Mouse (Mus musculus) limb, embryonic 11.5 days (tissue): ENCODE measurements around the gene Gabpb2. TPM values are rescaled to one million over a fixed set of nuclear protein-coding genes. Genes with fewer than 3 reads are reported as not detected.
"Not testable (repeated sequence)": the region's sequence is repeated elsewhere in the genome, so short reads cannot be mapped to it uniquely, and the experiment has no call there.

Source experiments
- ATAC-seq: fragments of 200-750 bp; cut with Nextera tagmentation; 2 replicates; pipeline ENCODE4 v1.8.0; 2017; ENCODE audit warnings: low read depth; ENCODE audit not compliant: insufficient number of reproducible peaks, low FRiP score, low TSS enrichment
- DNase-seq: peaks from one replicate; pipeline ENCODE4 v3.0.0-alpha.2; 2015; ENCODE audit warnings: low spot score
- H3K27ac ChIP-seq: fragments of 300-500 bp; sonication (generic); replicated peaks from 2 replicates; pipeline ENCODE4 v1.5.1; 2014; ENCODE audit warnings: low read depth, mild to moderate bottlenecking, low read length
- H3K27me3 ChIP-seq: fragments of 300-500 bp; sonication (generic); 2 replicates; pipeline ENCODE4 v1.6.1; 2014; ENCODE audit warnings: mild to moderate bottlenecking, low read length, mixed read lengths; ENCODE audit not compliant: control insufficient read depth, insufficient read depth
- H3K36me3 ChIP-seq: fragments of 300-500 bp; sonication (generic); 2 replicates; pipeline ENCODE4 v1.6.1; 2014; ENCODE audit warnings: mild to moderate bottlenecking, low read length, moderate library complexity, mixed read lengths; ENCODE audit not compliant: control insufficient read depth, insufficient read depth
- H3K4me1 ChIP-seq: fragments of 300-500 bp; sonication (generic); 2 replicates; pipeline ENCODE4 v1.6.1; 2014; ENCODE audit warnings: low read length, mixed read lengths; ENCODE audit not compliant: control insufficient read depth, insufficient read depth
- H3K4me2 ChIP-seq: fragments of 300-500 bp; sonication (generic); 2 replicates; pipeline ENCODE4 v1.6.1; 2014; ENCODE audit warnings: low read depth, mild to moderate bottlenecking, moderate library complexity; ENCODE audit not compliant: severe bottlenecking
- H3K4me3 ChIP-seq: fragments of 300-500 bp; sonication (generic); 2 replicates; pipeline ENCODE4 v1.5.1; 2014; ENCODE audit warnings: low read depth, low read length
- H3K9ac ChIP-seq: fragments of 300-500 bp; sonication (generic); 2 replicates; pipeline ENCODE4 v1.6.1; 2014; ENCODE audit warnings: mild to moderate bottlenecking, low read length
- H3K9me3 ChIP-seq: fragments of 300-500 bp; sonication (generic); 2 replicates; pipeline ENCODE4 v1.6.1; 2016; ENCODE audit warnings: low read length; ENCODE audit not compliant: control insufficient read depth
- WGBS: fragments of 180-500 bp; shearing (Covaris S2); extraction: QIAGEN DNeasy Blood & Tissue Kit; methylation state at CpG from one replicate; pipeline ENCODE4 v1.1.7; 2014; 5-methylcytosine and 5-hydroxymethylcytosine counted together
- polyA plus RNA-seq: library from polyadenylated mRNA; unstranded; fragments of >200 nt; fragmentation: Nextera tagmentation; extraction: Ambion mirVana; gene quantifications from 2 replicates; pipeline ENCODE4 v1.2.1, GENCODE M21; 2014

Gene Gabpb2
- polyA plus RNA-seq, 1 experiment from 2014 or later = 8.9 TPM

DNA sequence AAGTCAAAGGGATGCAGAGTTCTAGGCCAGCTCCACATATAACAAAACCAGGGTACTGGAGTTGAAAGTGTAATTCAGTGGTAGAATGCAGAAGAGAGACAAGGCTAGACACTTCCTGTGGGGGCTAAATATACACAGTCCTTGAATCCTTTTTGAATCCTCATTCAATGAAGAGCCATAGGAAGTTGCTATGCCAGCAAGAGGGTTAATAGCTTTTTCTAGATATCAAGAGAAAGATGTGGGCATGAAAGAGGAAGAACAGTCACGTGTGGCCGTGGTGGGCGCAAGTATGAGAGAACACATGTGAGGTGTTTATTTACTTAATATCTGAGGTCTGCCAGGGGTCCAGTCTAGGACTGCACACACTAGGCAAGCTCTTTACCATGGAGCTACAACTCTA, 81.4 kb downstream of the Gabpb2 start:
- no peak overlapping the region for H3K4me3 ChIP-seq
- no peaks in the 10 kb centered on the region for H3K9me3 ChIP-seq
- no peaks in the 10 kb centered on the region for H3K36me3 ChIP-seq
- no peak overlapping the region for H3K9ac ChIP-seq
- peaks cover 4% of the 10 kb centered on the region; the same call in 1 of the 2 replicates for H3K4me1 ChIP-seq
- H3K4me2 ChIP-seq = no peak overlapping the region
- ATAC-seq (no peak), DNase-seq (no peak)
- H3K27me3 ChIP-seq = no peaks in the 10 kb centered on the region
- WGBS = 99% methylated on average over 3 of the region's 3 CpGs
- no peak overlapping the region for H3K27ac ChIP-seq

DNA sequence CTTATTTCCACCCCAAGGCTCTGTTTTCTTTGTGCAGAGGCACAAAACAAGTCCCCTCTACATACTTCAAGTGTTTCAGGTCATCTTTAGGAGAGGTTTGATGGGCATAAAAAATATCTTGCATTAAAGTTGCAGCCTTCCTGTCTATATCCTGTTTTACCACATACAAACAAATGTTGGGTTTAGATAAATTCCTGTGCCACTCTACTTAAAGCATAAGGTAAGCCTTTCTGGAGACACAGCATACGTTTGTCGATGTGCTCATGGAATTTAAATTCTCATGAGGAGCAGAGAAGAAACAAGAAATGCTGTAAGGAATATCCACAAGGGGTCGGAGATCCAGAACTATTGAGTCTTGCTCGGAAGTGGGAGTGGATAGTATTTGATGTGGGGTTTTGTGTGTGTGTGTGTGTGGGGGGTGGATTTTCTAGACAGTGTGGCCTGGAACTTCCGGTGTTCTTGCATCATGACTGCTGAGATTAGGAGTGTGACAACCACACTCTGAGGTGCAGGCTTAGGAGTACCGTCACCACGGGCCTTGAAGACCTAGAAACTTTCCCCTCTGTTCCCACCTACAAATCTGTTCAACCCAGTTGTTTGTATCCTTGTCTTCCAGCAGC, 82.2 kb downstream of the Gabpb2 start:
- Histone ChIP-seq H3K4me1 (peaks cover 4% of the 10 kb centered on the region; the same call in 1 of the 2 replicates), H3K27ac (no peak overlapping the region), H3K9me3 (no peaks in the 10 kb centered on the region), H3K27me3 (no peaks in the 10 kb centered on the region), H3K4me3 (peak overlapping the region; percentile 20; the same call in 1 of the 2 replicates), H3K36me3 (no peaks in the 10 kb centered on the region), H3K9ac (no peak overlapping the region), H3K4me2 (peak overlapping the region; percentile 48)
- WGBS = 92% methylated on average over 7 of the region's 7 CpGs
- DNase-seq (no peak), ATAC-seq (no peak)

DNA sequence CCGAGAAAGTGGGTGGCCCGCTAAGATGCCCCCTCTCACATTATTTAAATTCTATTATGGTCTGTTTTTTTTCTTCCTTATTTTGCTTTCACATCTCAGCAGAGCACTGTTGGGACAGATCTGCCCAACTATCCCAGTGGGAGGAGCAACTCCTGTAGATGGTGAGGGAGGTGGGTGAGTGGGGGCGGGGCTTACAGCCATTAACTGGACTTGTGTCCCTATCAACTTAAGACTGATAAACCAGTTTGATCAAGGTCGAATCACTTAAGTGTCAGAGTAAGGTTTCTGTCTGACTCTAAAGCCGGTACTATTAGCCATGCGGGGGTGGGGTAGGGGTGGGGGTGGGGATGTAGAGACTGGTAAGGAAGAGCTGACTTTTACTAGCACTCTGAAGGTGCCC, 82.7 kb downstream of the Gabpb2 start:
- Histone ChIP-seq H3K4me1 (peaks cover 4% of the 10 kb centered on the region; the same call in 1 of the 2 replicates), H3K27me3 (no peaks in the 10 kb centered on the region), H3K9me3 (no peaks in the 10 kb centered on the region), H3K4me3 (peak overlapping the region; percentile 20), H3K4me2 (peak overlapping the region; percentile 48), H3K27ac (no peak overlapping the region), H3K9ac (no peak overlapping the region), H3K36me3 (0 out of 2 replicates have a peak, but pooled peaks cover 2% of the 10 kb centered on the region)
- no peak for ATAC-seq
- 30% methylated on average over 6 of the region's 6 CpGs for WGBS
- DNase-seq = no peak

DNA sequence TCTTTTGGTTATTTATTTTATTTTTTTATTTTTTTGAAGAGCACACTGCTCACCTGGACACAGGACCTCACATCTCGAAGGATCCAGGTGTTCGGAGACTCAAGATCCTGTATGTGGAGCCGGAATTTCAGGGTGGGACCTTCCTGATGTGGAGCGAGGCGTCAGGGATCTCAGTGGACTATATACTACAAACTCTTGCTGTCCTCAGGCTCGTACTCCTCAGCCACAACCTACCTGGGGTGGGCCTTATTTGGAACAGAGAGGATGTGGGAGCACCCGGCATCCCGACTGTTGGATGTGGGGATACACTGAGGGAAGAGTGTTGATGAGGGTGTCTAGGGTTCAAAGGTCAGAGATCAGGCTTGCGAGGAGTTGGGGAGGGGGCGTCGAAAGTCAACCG, 83.6 kb downstream of the Gabpb2 start:
- H3K9ac ChIP-seq, H3K9me3 ChIP-seq, DNase-seq, H3K27me3 ChIP-seq, H3K4me1 ChIP-seq, H3K4me2 ChIP-seq, H3K4me3 ChIP-seq, H3K36me3 ChIP-seq, H3K27ac ChIP-seq: not testable (repeated sequence)
- no CpG with 5 or more reads among the region's 12 CpGs for WGBS
- ATAC-seq = peak; percentile 22; the same call in 1 of the 2 replicates

DNA sequence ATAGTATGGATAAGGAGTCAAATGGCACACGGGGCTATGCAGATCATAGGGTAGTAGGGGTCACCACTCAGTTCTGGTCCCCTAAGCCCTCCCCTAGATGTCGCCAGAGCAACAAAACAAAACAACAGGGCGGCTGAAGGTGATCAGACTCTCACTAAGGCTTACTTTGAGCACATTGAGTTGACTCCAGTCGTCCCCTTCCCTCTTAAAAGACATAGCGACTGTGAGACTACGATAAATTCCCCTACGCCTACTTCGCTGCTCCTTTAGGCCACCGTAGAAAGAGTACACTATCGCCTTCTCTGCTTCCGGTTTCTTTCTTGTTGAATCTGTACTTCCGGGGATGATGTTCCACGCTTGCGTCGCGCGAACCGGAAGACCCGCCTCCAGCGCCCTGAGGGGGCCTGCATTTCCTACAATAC, 84.0 kb downstream of the Gabpb2 start, which contains the start of the genes Scnm1 and Lysmd1:
Gene Scnm1, minus strand, starts transcription at position 332 of the 422 bp plus-strand sequence.
Gene Lysmd1, plus strand, starts transcription at position 409 of the 422 bp plus-strand sequence.
- H3K27me3 ChIP-seq = no peaks in the 10 kb centered on the region
- under 1% methylated on average over 20 of the region's 20 CpGs for WGBS
- H3K4me2 ChIP-seq = peak within 1 kb of the TSS; percentile 76
- peak within 1 kb of the TSS; percentile 65 for H3K4me3 ChIP-seq
- ATAC-seq (peak; percentile 92), DNase-seq (peak; percentile 89)
- H3K9me3 ChIP-seq = no peaks in the 10 kb centered on the region
- H3K27ac ChIP-seq = peak within 1 kb of the TSS; percentile 61; the same call in 1 of the 2 replicates
- H3K9ac ChIP-seq = peak within 1 kb of the TSS; percentile 74
- H3K36me3 ChIP-seq = 0 out of 2 replicates have a peak, but pooled peaks cover 3% of the 10 kb centered on the region
- peaks cover 4% of the 10 kb centered on the region; the same call in 1 of the 2 replicates for H3K4me1 ChIP-seq

DNA sequence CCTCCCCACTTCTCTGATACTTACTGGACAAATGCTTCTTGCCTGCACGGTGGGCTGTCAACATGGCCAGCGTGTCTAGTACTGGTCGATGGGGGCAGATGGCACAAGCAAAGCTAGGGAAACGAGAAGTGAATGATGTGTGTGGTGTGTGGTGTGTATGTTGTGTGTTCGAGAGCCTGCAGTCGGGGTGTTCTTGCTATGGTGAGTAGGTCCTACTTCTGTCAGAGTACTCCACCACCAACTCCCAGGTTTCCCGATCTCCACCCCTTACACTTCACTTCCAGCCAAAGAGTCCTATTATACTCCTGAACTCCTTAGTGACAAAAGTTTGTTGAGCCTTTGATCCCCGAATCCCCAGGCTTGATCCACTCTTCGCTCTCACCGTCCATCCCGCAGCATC, 84.5 kb downstream of the Gabpb2 start:
- DNase-seq (no peak), ATAC-seq (no peak)
- WGBS = 58% methylated on average over 11 of the region's 11 CpGs
- Histone ChIP-seq H3K4me2 (peak overlapping the region; percentile 76), H3K9me3 (no peaks in the 10 kb centered on the region), H3K9ac (peak overlapping the region; percentile 74), H3K27me3 (no peaks in the 10 kb centered on the region), H3K4me1 (peaks cover 4% of the 10 kb centered on the region; the same call in 1 of the 2 replicates), H3K4me3 (peak overlapping the region; percentile 65), H3K36me3 (0 out of 2 replicates have a peak, but pooled peaks cover 3% of the 10 kb centered on the region), H3K27ac (no peak overlapping the region)

DNA sequence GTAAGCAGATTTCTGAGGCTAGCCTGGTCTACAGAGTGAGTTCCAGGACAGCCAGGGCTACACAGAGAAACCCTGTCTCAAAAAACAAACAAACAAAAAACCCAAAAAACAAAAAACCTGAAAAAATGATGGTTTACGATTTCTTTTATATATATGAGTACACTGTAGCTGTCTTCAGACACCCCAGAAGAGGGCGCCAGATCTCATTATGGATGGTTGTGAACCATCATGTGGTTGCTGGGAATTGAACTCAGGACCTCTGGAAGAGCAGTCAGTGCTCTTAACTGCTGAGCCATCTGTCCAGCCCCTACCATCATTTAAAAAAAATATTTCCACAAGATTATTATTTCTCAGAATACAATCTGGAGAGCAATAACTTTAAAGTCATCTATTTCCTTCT, 85.3 kb downstream of the Gabpb2 start:
- 87% methylated on average over 2 of the region's 2 CpGs for WGBS
- not testable (repeated sequence) for H3K4me2 ChIP-seq, H3K36me3 ChIP-seq, ATAC-seq, H3K27ac ChIP-seq, H3K4me1 ChIP-seq, H3K27me3 ChIP-seq, DNase-seq, H3K9ac ChIP-seq, H3K4me3 ChIP-seq, H3K9me3 ChIP-seq
